Mouse (Mus musculus) layer of hippocampus, adult 18-20 months (tissue): ENCODE measurements around the gene Hpca. TPM values are rescaled to one million over a fixed set of nuclear protein-coding genes. Genes with fewer than 3 reads are reported as not detected.

Experiments used
- DNase-seq, 2 experiments: peaks; one replicate each; pipeline ENCODE4 v3.0.0; 2022; ENCODE audit warnings: low spot score in 2 of 2
- total RNA-seq, 2 experiments: library from RNA; stranded (reverse); gene quantifications; 2 replicates each; pipeline ENCODE4 v1.2.3; 2021

The Hpca gene
- total RNA-seq, 2 experiments from 2014 or later: 2,309 to 2,704 TPM

DNA sequence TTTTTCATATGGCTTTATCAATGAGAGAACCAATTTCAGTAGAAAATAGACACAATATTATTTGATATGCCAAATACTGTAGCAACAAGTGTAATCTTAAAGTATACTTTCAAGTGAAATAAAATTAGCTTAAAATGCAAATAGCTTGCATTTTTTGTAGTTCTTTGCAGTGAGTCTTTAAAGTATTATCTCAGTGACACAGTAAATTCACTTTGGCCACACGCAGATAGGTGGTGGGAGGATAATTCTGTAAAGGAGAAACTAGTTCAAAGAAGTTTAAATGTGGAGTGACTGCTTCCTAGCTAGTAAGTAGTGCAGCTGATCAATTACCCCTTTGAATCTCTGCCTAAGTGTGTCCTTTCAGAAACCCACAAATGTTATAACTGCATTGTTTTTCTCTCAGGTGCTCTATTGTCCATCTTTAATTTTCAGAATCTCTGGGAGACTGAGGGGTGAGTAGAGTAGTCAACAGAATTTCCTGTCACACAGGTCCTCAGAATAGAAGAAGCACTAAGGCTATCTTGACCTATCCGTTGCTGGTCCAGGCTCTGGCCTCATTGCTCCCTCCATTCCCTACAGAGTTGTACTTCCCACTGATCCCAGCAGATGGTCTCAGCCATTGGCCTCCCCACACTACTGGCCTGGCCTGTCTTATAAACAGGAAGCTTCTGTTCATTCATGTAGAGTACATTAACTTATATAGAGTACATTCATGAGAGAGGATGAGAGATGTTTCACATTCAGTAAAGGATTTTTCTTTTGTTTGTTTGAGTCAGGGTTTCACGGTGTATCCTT, 59.4 kb downstream of the Hpca start:
- DNase-seq: no peak

Other genes with a start within 250 kb of the Hpca start
- gene Trim62, start 238.5 kb downstream of the Hpca start, total RNA-seq: 10 to 100 TPM; 14.8 to 15.6 TPM
- 10 to 100 TPM; 38.9 to 41.7 TPM for gene Azin2, start 159.6 kb downstream of the Hpca start, total RNA-seq
- gene Ak2, start 130.1 kb downstream of the Hpca start, total RNA-seq: 10 to 100 TPM; 24.9 TPM
- gene Rnf19b, start 63.8 kb downstream of the Hpca start, total RNA-seq: 10 to 100 TPM; 43.5 to 46.4 TPM
- gene Tmem54, start 16.5 kb downstream of the Hpca start, total RNA-seq: not detected
- gene Fndc5, start 15.0 kb upstream of the Hpca start, total RNA-seq: 10 to 100 TPM; 75.5 to 84.2 TPM
- 10 to 100 TPM; 32.6 to 35.4 TPM for gene S100pbp, start 67.7 kb upstream of the Hpca start, total RNA-seq
- gene Yars, start 67.7 kb upstream of the Hpca start, total RNA-seq: 10 to 100 TPM; 78.5 to 81.1 TPM
- gene C77080, start 139.4 kb upstream of the Hpca start, total RNA-seq: 1 to 10 TPM; 6.4 to 7.5 TPM
- gene Sync, start 165.6 kb upstream of the Hpca start, total RNA-seq: under 1 TPM; 0.99 TPM
- 100 to 1,000 TPM; 124 to 134 TPM for gene Rbbp4, start 213.3 kb upstream of the Hpca start, total RNA-seq
- 10 to 100 TPM; 27.4 to 31.6 TPM for gene Zbtb8os, start 213.7 kb upstream of the Hpca start, total RNA-seq